Mouse (Mus musculus): Measurements from ENCODE around the gene Rcn2. TPM values are rescaled to one million over a fixed set of nuclear protein-coding genes. Genes with fewer than 3 reads are reported as not detected.

Rcn2 gene
- total and polyA plus RNA-seq, 3 experiments, result 16.8 to 56.6 (median 30.8) TPM

DNA sequence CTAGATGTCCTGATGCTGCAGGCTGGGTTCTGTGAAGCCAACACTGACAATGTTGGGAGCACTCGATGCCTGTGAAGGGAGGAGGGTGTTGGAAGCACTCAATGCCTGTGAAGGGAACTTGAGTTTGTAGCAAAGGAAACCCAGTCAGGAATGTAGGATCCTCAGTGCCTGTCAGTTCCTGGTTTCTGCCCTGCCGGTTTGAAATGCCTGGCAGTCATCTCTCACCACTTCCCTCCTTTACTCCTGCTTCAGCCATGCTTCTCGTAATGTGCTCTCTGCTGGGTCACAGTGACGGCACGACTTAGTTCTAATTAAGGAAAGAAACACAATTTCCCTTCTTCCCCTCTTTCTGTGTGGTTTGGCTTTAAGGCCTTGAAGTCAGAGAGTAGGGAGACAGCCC is 37.9 kb downstream of the Rcn2 start:
- H3K9ac ChIP-seq (ENCODE audit: insufficient read depth, low read depth), result no peak overlapping the region
- H3K36me3 ChIP-seq (replicated peaks in 1 of 2; ENCODE audit: control insufficient read depth in 1 of 2, insufficient read depth in 1 of 2, low read length in 1 of 2), result peaks cover 0 to 7% of the 10 kb centered on the region in 2 experiments
- no peak for TF ChIP-seq POLR2AphosphoS2 (IDR thresholded peaks at IDR 0.05; ENCODE audit: low read depth, low read length)
- no peak for DNase-seq (ENCODE audit: extremely low read depth)
- no peaks in the 10 kb centered on the region for H3K27me3 ChIP-seq (replicated peaks)
- H3K27ac ChIP-seq (ENCODE audit: insufficient read depth, low read depth), result no peak overlapping the region
- in situ Hi-C loops (cut with MboI; ENCODE audit: low pct_ligation_motif_present, low pct_unique_long_range_greater_than_20kb, low sequenced_read_pairs), result no loop called here
- H3K4me3 ChIP-seq (replicated peaks in 1 of 3; ENCODE audit: low read depth in 2 of 3, low read length in 2 of 3, poor library complexity in 1 of 3), result no peak overlapping the region
- dilution Hi-C loops (cut with MboI; ENCODE audit: extremely low pct_ligation_motif_present, extremely low pct_unique_long_range_greater_than_20kb, low sequenced_read_pairs), result no loop called here
- no peaks in the 10 kb centered on the region for H3K9me3 ChIP-seq (replicated peaks; ENCODE audit: low read length)
- H3K4me1 ChIP-seq (ENCODE audit: control insufficient read depth in 1 of 2, insufficient read depth in 2 of 2), result peaks cover 8 to 21% of the 10 kb centered on the region in 2 experiments
- H3K79me2 ChIP-seq (replicated peaks; ENCODE audit: control insufficient read depth, extremely low read depth, insufficient read depth, poor library complexity, severe bottlenecking), result no peaks in the 10 kb centered on the region
- no peak overlapping the region for H3K4me2 ChIP-seq (ENCODE audit: insufficient read depth, low read depth, poor library complexity, severe bottlenecking)

DNA sequence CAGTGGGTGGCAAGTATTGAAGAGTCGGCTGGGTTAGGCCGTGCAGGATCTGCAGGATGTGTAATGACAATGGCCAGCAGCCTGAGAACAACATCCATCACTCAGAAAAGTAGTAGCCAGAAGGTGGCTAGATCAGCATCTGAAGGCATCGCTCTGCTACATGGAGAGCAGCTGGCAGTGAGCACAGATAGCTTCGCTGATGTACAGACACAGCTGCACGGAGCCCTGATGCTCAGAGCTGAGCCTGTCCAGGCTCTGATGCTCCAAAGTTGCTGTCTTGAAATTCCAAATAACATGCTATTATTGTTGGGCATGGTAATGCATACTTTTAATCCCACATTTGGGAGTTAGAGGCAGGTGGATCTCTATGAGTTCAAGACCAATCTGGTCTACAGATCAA is 44.9 kb downstream of the Rcn2 start:
- Histone ChIP-seq H3K9ac (ENCODE audit: insufficient read depth, low read depth) (no peak overlapping the region), H3K4me3 (replicated peaks in 1 of 3; ENCODE audit: low read depth in 2 of 3, low read length in 2 of 3, poor library complexity in 1 of 3) (no peak overlapping the region), H3K27ac (ENCODE audit: insufficient read depth, low read depth) (no peak overlapping the region), H3K36me3 (replicated peaks in 1 of 2; ENCODE audit: control insufficient read depth in 1 of 2, insufficient read depth in 1 of 2, low read length in 1 of 2) (no peaks in the 10 kb centered on the region), H3K27me3 (replicated peaks) (no peaks in the 10 kb centered on the region), H3K4me2 (ENCODE audit: insufficient read depth, low read depth, poor library complexity, severe bottlenecking) (no peak overlapping the region), H3K9me3 (replicated peaks; ENCODE audit: low read length) (no peaks in the 10 kb centered on the region), H3K4me1 (ENCODE audit: control insufficient read depth in 1 of 2, insufficient read depth in 2 of 2) (peaks cover 9 to 24% of the 10 kb centered on the region in 2 experiments), H3K79me2 (replicated peaks; ENCODE audit: control insufficient read depth, extremely low read depth, insufficient read depth, poor library complexity, severe bottlenecking) (no peaks in the 10 kb centered on the region)
- dilution Hi-C loops (cut with MboI; ENCODE audit: extremely low pct_ligation_motif_present, extremely low pct_unique_long_range_greater_than_20kb, low sequenced_read_pairs) (no loop called here), in situ Hi-C loops (cut with MboI; ENCODE audit: low pct_ligation_motif_present, low pct_unique_long_range_greater_than_20kb, low sequenced_read_pairs) (no loop called here)
- TF ChIP-seq MAZ (IDR thresholded peaks at IDR 0.05; ENCODE audit: low read depth, low read length) (no peak), E2F4 (IDR thresholded peaks at IDR 0.05; ENCODE audit: insufficient replicate concordance, low read depth, low read length) (no peak), ZC3H11A (IDR thresholded peaks at IDR 0.05; ENCODE audit: low read depth, low read length) (no peak), CHD1 (IDR thresholded peaks at IDR 0.05; ENCODE audit: low read depth, low read length) (no peak), TBP (conservative IDR thresholded peaks at IDR 0.05; ENCODE audit: low read depth, low read length) (no peak), SIN3A (IDR thresholded peaks at IDR 0.05; ENCODE audit: low read length) (no peak), USF2 (conservative IDR thresholded peaks at IDR 0.05; ENCODE audit: low read depth, low read length) (no peak), MYC (IDR thresholded peaks at IDR 0.05; ENCODE audit: low read depth, low read length) (no peak), ETS1 (conservative IDR thresholded peaks at IDR 0.05; ENCODE audit: low read depth, low read length) (no peak), RAD21 (IDR thresholded peaks at IDR 0.05; ENCODE audit: low read depth, low read length) (no peak), BHLHE40 (IDR thresholded peaks at IDR 0.05; ENCODE audit: low read depth, low read length) (no peak), CHD2 (IDR thresholded peaks at IDR 0.05; ENCODE audit: low read length) (no peak), JUN (IDR thresholded peaks at IDR 0.05; ENCODE audit: insufficient read depth, low read depth, low read length) (no peak), EP300 (IDR thresholded peaks at IDR 0.05; ENCODE audit: low read length) (no peak)
- DNase-seq (ENCODE audit: extremely low read depth), result no peak
